Mouse (Mus musculus) liver, embryonic 14.5 days (tissue): ENCODE measurements around the gene Klhl29.
A peak's percentile ranks its signal among the peaks of the same experiment; 100 is the strongest.

Experiments
- CTCF ChIP-seq: IDR thresholded peaks from 2 replicates; pipeline ENCODE4 v1.5.1; 2016; ENCODE audit warnings: antibody characterized with exemption, low read depth, control low read depth
- EP300 ChIP-seq: IDR thresholded peaks from 2 replicates; pipeline ENCODE4 v1.6.1; 2016; ENCODE audit warnings: antibody characterized with exemption, low read depth

GRCm38 (mm10) chr12:5142776-5143175 is 232.7 kb downstream of the Klhl29 start:
- TF ChIP-seq CTCF (peak; percentile 61), EP300 (no peak)
